Mouse (Mus musculus) limb, embryonic 15.5 days (tissue): ENCODE measurements around the gene Iqcd. TPM values are rescaled to one million over a fixed set of nuclear protein-coding genes. Genes with fewer than 3 reads are reported as not detected.

Experiments used
- ATAC-seq: fragments of 200-750 bp; cut with Nextera tagmentation; 2 replicates; pipeline ENCODE4 v1.8.0; 2017; ENCODE audit warnings: low read depth, moderate TSS enrichment; ENCODE audit not compliant: insufficient number of reproducible peaks, low FRiP score, low TSS enrichment
- H3K27ac ChIP-seq: fragments of 300-500 bp; sonication (generic); 2 replicates; pipeline ENCODE4 v1.5.1; 2015; ENCODE audit warnings: moderate library complexity, mild to moderate bottlenecking, inconsistent platforms
- H3K27me3 ChIP-seq: fragments of 300-500 bp; sonication (generic); 2 replicates; pipeline ENCODE4 v1.6.1; 2015; ENCODE audit warnings: inconsistent platforms
- H3K36me3 ChIP-seq: fragments of 300-500 bp; sonication (generic); 2 replicates; pipeline ENCODE4 v1.6.1; 2015; ENCODE audit warnings: inconsistent platforms
- H3K4me1 ChIP-seq: fragments of 300-500 bp; sonication (generic); 2 replicates; pipeline ENCODE4 v1.6.1; 2015; ENCODE audit warnings: inconsistent platforms
- H3K4me2 ChIP-seq: fragments of 300-500 bp; sonication (generic); 2 replicates; pipeline ENCODE4 v1.6.1; 2015; ENCODE audit warnings: mild to moderate bottlenecking, inconsistent platforms
- H3K4me3 ChIP-seq: fragments of 300-500 bp; sonication (generic); 2 replicates; pipeline ENCODE4 v1.5.1; 2015; ENCODE audit warnings: mild to moderate bottlenecking, inconsistent platforms
- H3K9ac ChIP-seq: fragments of 300-500 bp; sonication (generic); 2 replicates; pipeline ENCODE4 v1.6.1; 2015; ENCODE audit warnings: inconsistent platforms
- H3K9me3 ChIP-seq: fragments of 300-500 bp; sonication (generic); 2 replicates; pipeline ENCODE4 v1.6.1; 2016; ENCODE audit warnings: inconsistent platforms
- WGBS: fragments of 180-500 bp; shearing (Covaris S2); methylation state at CpG from one replicate; pipeline ENCODE4 v1.1.7; 2015; 5-methylcytosine and 5-hydroxymethylcytosine counted together
- polyA plus RNA-seq: library from polyadenylated mRNA; unstranded; fragments of >200 nt; fragmentation: Nextera tagmentation; extraction: Ambion mirVana; gene quantifications from 2 replicates; pipeline ENCODE4 v1.2.1, GENCODE M21; 2015

Gene Iqcd
- polyA plus RNA-seq: 0.38 TPM in 2 replicates

- H3K36me3 ChIP-seq: peaks cover 13% of the 10 kb centered on the region
- H3K9me3 ChIP-seq: no peaks in the 10 kb centered on the region
- peak within 1 kb of the TSS; percentile 89 for H3K9ac ChIP-seq
- peak within 1 kb of the TSS; percentile 91 for H3K4me2 ChIP-seq
- H3K27ac ChIP-seq: peak within 1 kb of the TSS; percentile 72
- under 1% methylated on average over 35 of the region's 35 CpGs for WGBS
- peak within 1 kb of the TSS; percentile 90 for H3K4me3 ChIP-seq
- H3K27me3 ChIP-seq: no peaks in the 10 kb centered on the region
- peaks cover 33% of the 10 kb centered on the region for H3K4me1 ChIP-seq
- peak; percentile 97 for ATAC-seq
Measured at GRCm38 (mm10) chr5:120588569-120589094, at the start of gene Iqcd, which contains the start of gene Tpcn1. Iqcd (plus strand) TSS chr5:120589016. Tpcn1 (minus strand) TSS chr5:120588673.

- H3K9me3 ChIP-seq: no peaks in the 10 kb centered on the region
- ATAC-seq: no peak
- H3K36me3 ChIP-seq: peaks cover 65% of the 10 kb centered on the region
Measured at GRCm38 (mm10) chr5:120548236-120548850, 40.5 kb upstream of the Iqcd start.

GRCm38 (mm10) chr5:120550137-120550536, 38.7 kb upstream of the Iqcd start:
- no peaks in the 10 kb centered on the region for H3K9me3 ChIP-seq
- 84% methylated on average over 5 of the region's 5 CpGs for WGBS
- no peak overlapping the region for H3K4me2 ChIP-seq
- no peaks in the 10 kb centered on the region for H3K4me1 ChIP-seq
- no peak overlapping the region for H3K9ac ChIP-seq
- no peaks in the 10 kb centered on the region for H3K27me3 ChIP-seq
- H3K27ac ChIP-seq: no peak overlapping the region
- H3K36me3 ChIP-seq: peaks cover 68% of the 10 kb centered on the region
- H3K4me3 ChIP-seq: no peak overlapping the region
- no peak for ATAC-seq

More at GRCm38 (mm10) chr5:120548236-120548850, 40.5 kb upstream of the Iqcd start:
- no peak overlapping the region for H3K27ac ChIP-seq
- H3K4me3 ChIP-seq: no peak overlapping the region
- H3K9ac ChIP-seq: no peak overlapping the region
- no peaks in the 10 kb centered on the region for H3K27me3 ChIP-seq
- H3K4me2 ChIP-seq: no peak overlapping the region
- no peaks in the 10 kb centered on the region for H3K4me1 ChIP-seq
- 69% methylated on average over 11 of the region's 11 CpGs for WGBS

- WGBS: 100% methylated on average over 5 of the region's 5 CpGs
- no peak for ATAC-seq
- H3K4me2 ChIP-seq: no peak overlapping the region
- no peak overlapping the region for H3K9ac ChIP-seq
- H3K36me3 ChIP-seq: peaks cover 71% of the 10 kb centered on the region
- no peaks in the 10 kb centered on the region for H3K9me3 ChIP-seq
- H3K4me3 ChIP-seq: no peak overlapping the region
- H3K27me3 ChIP-seq: no peaks in the 10 kb centered on the region
- no peak overlapping the region for H3K27ac ChIP-seq
- no peaks in the 10 kb centered on the region for H3K4me1 ChIP-seq
Measured at GRCm38 (mm10) chr5:120550673-120551072, 38.1 kb upstream of the Iqcd start.

- H3K9ac ChIP-seq: no peak overlapping the region
- no peak for ATAC-seq
- peaks cover 56% of the 10 kb centered on the region for H3K36me3 ChIP-seq
- no peak overlapping the region for H3K4me3 ChIP-seq
- H3K4me2 ChIP-seq: no peak overlapping the region
- WGBS: 85% methylated on average over 24 of the region's 24 CpGs
- H3K9me3 ChIP-seq: no peaks in the 10 kb centered on the region
- peaks cover 30% of the 10 kb centered on the region for H3K4me1 ChIP-seq
- no peak overlapping the region for H3K27ac ChIP-seq
- H3K27me3 ChIP-seq: no peaks in the 10 kb centered on the region
Measured at GRCm38 (mm10) chr5:120555871-120556270, 32.9 kb upstream of the Iqcd start.

GRCm38 (mm10) chr5:120558041-120558440, 30.8 kb upstream of the Iqcd start:
- no peak for ATAC-seq
- Histone ChIP-seq H3K9ac (no peak overlapping the region), H3K4me1 (peaks cover 45% of the 10 kb centered on the region), H3K4me2 (no peak overlapping the region), H3K36me3 (peaks cover 38% of the 10 kb centered on the region), H3K27me3 (no peaks in the 10 kb centered on the region), H3K9me3 (no peaks in the 10 kb centered on the region), H3K4me3 (no peak overlapping the region), H3K27ac (no peak overlapping the region)
- 71% methylated on average over 8 of the region's 8 CpGs for WGBS

- H3K4me1 ChIP-seq: peaks cover 52% of the 10 kb centered on the region
- no peak overlapping the region for H3K4me3 ChIP-seq
- peaks cover 31% of the 10 kb centered on the region for H3K36me3 ChIP-seq
- H3K27me3 ChIP-seq: no peaks in the 10 kb centered on the region
- no peak for ATAC-seq
- no peak overlapping the region for H3K4me2 ChIP-seq
- H3K27ac ChIP-seq: no peak overlapping the region
- no peaks in the 10 kb centered on the region for H3K9me3 ChIP-seq
- H3K9ac ChIP-seq: no peak overlapping the region
- WGBS: 52% methylated on average over 14 of the region's 14 CpGs
Measured at GRCm38 (mm10) chr5:120558762-120559161, 30.1 kb upstream of the Iqcd start.

- Histone ChIP-seq H3K27me3 (no peaks in the 10 kb centered on the region), H3K4me1 (peaks cover 64% of the 10 kb centered on the region), H3K4me2 (peak overlapping the region; percentile 38; the same call in 1 of the 2 replicates), H3K9me3 (no peaks in the 10 kb centered on the region), H3K36me3 (peaks cover 20% of the 10 kb centered on the region), H3K27ac (peak overlapping the region; percentile 55), H3K9ac (no peak overlapping the region), H3K4me3 (peak overlapping the region; percentile 3; the same call in 1 of the 2 replicates)
- no peak for ATAC-seq
- WGBS: 62% methylated on average over 9 of the region's 9 CpGs
Measured at GRCm38 (mm10) chr5:120560129-120560615, 28.6 kb upstream of the Iqcd start.

- peaks cover 15% of the 10 kb centered on the region for H3K36me3 ChIP-seq
- H3K9me3 ChIP-seq: no peaks in the 10 kb centered on the region
- H3K4me1 ChIP-seq: peaks cover 70% of the 10 kb centered on the region
- H3K27ac ChIP-seq: peak overlapping the region; percentile 55
- peak; percentile 46 for ATAC-seq
- H3K4me2 ChIP-seq: peak overlapping the region; percentile 38
- H3K4me3 ChIP-seq: no peak overlapping the region
- H3K27me3 ChIP-seq: no peaks in the 10 kb centered on the region
- no peak overlapping the region for H3K9ac ChIP-seq
- WGBS: 24% methylated on average over 16 of the region's 16 CpGs
Measured at GRCm38 (mm10) chr5:120560616-120561311, 28.1 kb upstream of the Iqcd start.

- no peaks in the 10 kb centered on the region for H3K27me3 ChIP-seq
- WGBS: 36% methylated on average over 28 of the region's 28 CpGs
- peak overlapping the region; percentile 89 for H3K27ac ChIP-seq
- no peak overlapping the region; the same call in 1 of the 2 replicates for H3K9ac ChIP-seq
- H3K9me3 ChIP-seq: no peaks in the 10 kb centered on the region
- H3K4me3 ChIP-seq: no peak overlapping the region
- H3K4me2 ChIP-seq: 0 out of 2 replicates have a peak overlapping the region, but pooled peaks have one; percentile 12
- H3K36me3 ChIP-seq: no peaks in the 10 kb centered on the region
- peak; percentile 45; the same call in 1 of the 2 replicates for ATAC-seq
- H3K4me1 ChIP-seq: peaks cover 88% of the 10 kb centered on the region
Measured at GRCm38 (mm10) chr5:120562956-120563913, 25.6 kb upstream of the Iqcd start.

GRCm38 (mm10) chr5:120563914-120564311, 24.9 kb upstream of the Iqcd start:
- no peak overlapping the region for H3K9ac ChIP-seq
- WGBS: 20% methylated on average over 4 of the region's 4 CpGs

More at GRCm38 (mm10) chr5:120563914-120564311, 24.9 kb upstream of the Iqcd start:
- ATAC-seq: no peak
- Histone ChIP-seq H3K9me3 (no peaks in the 10 kb centered on the region), H3K4me3 (no peak overlapping the region), H3K27me3 (no peaks in the 10 kb centered on the region), H3K4me2 (no peak overlapping the region), H3K36me3 (no peaks in the 10 kb centered on the region), H3K4me1 (peaks cover 88% of the 10 kb centered on the region), H3K27ac (peak overlapping the region; percentile 89)
